ENCODE assay signal across 8 mouse cellular contexts in genomic region chr8:120667561-120668373, GRCm38 (mm10). TPM values are rescaled to one million over a fixed set of nuclear protein-coding genes. Genes with fewer than 3 reads are reported as not detected.
DNase-seq lines count a peak whose midpoint lies in the region; ATAC-seq and TF ChIP-seq lines count a peak whose summit lies in the region.

Gene Gm27021, minus strand, starts transcription at chr8:120668079.
Gene Cox4i1, plus strand, starts transcription at chr8:120668222.

- H3K4me3 ChIP-seq in ES-Bruce4 (ENCODE audit: low read depth, low read length) = peak within 1 kb of the TSS; percentile 85
- H3K4me3 ChIP-seq in forebrain, embryonic 14.5 days (ENCODE audit: low read depth, low read length) = peak within 1 kb of the TSS; percentile 94
- peak within 1 kb of the TSS; percentile 92 for H3K4me3 ChIP-seq in liver, embryonic 16.5 days (ENCODE audit: low read depth, low read length)
- H3K4me3 ChIP-seq in neural tube, embryonic 12.5 days = peak within 1 kb of the TSS; percentile 88
- H3K4me3 ChIP-seq in stomach, postnatal 0 days (ENCODE audit: low read depth, low read length) = peak within 1 kb of the TSS; percentile 91

- H3K4me1 ChIP-seq in ES-Bruce4 (ENCODE audit: control insufficient read depth, insufficient read depth, low read length) = peaks cover 8% of the 10 kb centered on the region
- H3K4me1 ChIP-seq in forebrain, embryonic 14.5 days (ENCODE audit: control insufficient read depth, insufficient read depth, low read length) = peaks cover 18% of the 10 kb centered on the region
- H3K4me1 ChIP-seq in liver, embryonic 16.5 days (ENCODE audit: control insufficient read depth, low read depth, low read length) = peaks cover 27% of the 10 kb centered on the region
- peaks cover 42% of the 10 kb centered on the region for H3K4me1 ChIP-seq in neural tube, embryonic 12.5 days
- H3K4me1 ChIP-seq in stomach, postnatal 0 days (replicated peaks; ENCODE audit: control insufficient read depth, insufficient read depth) = peaks cover 8% of the 10 kb centered on the region

- H3K4me2 ChIP-seq in forebrain, embryonic 14.5 days (ENCODE audit: low read length) = peak within 1 kb of the TSS; percentile 88
- H3K4me2 ChIP-seq in liver, embryonic 16.5 days (ENCODE audit: low read depth, low read length) = peak within 1 kb of the TSS; percentile 91
- H3K4me2 ChIP-seq in neural tube, embryonic 12.5 days (replicated peaks) = peak within 1 kb of the TSS; percentile 92
- H3K4me2 ChIP-seq in stomach, postnatal 0 days (replicated peaks; ENCODE audit: low read depth) = peak within 1 kb of the TSS; percentile 91

- H3K9ac ChIP-seq in ES-Bruce4 (ENCODE audit: low read depth, poor library complexity, severe bottlenecking) = peak within 1 kb of the TSS; percentile 90
- H3K9ac ChIP-seq in forebrain, embryonic 14.5 days (ENCODE audit: low read length) = peak within 1 kb of the TSS; percentile 97
- peak within 1 kb of the TSS; percentile 94 for H3K9ac ChIP-seq in liver, embryonic 16.5 days (ENCODE audit: low read depth, low read length)
- peak within 1 kb of the TSS; percentile 96 for H3K9ac ChIP-seq in neural tube, embryonic 12.5 days
- peak within 1 kb of the TSS; percentile 97 for H3K9ac ChIP-seq in stomach, postnatal 0 days (ENCODE audit: low read length)

- peaks cover 45% of the 10 kb centered on the region for H3K36me3 ChIP-seq in ES-Bruce4 (ENCODE audit: control insufficient read depth, insufficient read depth, low read length, poor library complexity, severe bottlenecking)
- peaks cover 30% of the 10 kb centered on the region for H3K36me3 ChIP-seq in forebrain, embryonic 14.5 days (ENCODE audit: control insufficient read depth, insufficient read depth, low read length)
- peaks cover 22% of the 10 kb centered on the region for H3K36me3 ChIP-seq in liver, embryonic 16.5 days (ENCODE audit: control insufficient read depth, insufficient read depth)
- H3K36me3 ChIP-seq in neural tube, embryonic 12.5 days = peaks cover 31% of the 10 kb centered on the region
- peaks cover 3% of the 10 kb centered on the region for H3K36me3 ChIP-seq in stomach, postnatal 0 days (ENCODE audit: control insufficient read depth, insufficient read depth, low read length)

- 0% methylated on average over 96 of the region's 105 CpGs for WGBS in forebrain, embryonic 14.5 days
- under 1% methylated on average over 105 of the region's 105 CpGs for WGBS in large intestine, adult 2 months
- WGBS in liver, embryonic 16.5 days (ENCODE audit: insufficient replicate concordance) = under 1% methylated on average over 104 of the region's 105 CpGs
- WGBS in neural tube, embryonic 12.5 days = under 1% methylated on average over 103 of the region's 105 CpGs
- under 1% methylated on average over 60 of the region's 105 CpGs for WGBS in stomach, postnatal 0 days

- TF ChIP-seq EP300 in ES-Bruce4 (IDR thresholded peaks at IDR 0.05; ENCODE audit: insufficient read depth, low read depth, low read length) = no peak
- TF ChIP-seq EP300 in stomach, postnatal 0 days (optimal IDR thresholded peaks at IDR 0.05) = no peak

- peak; percentile 77 for ATAC-seq in cerebellum, adult (ENCODE audit: insufficient number of reproducible peaks, low FRiP score, low TSS enrichment)
- peak; percentile 95 for ATAC-seq in forebrain, embryonic 14.5 days
- ATAC-seq in liver, embryonic 16.5 days (ENCODE audit: low read depth) = peak; percentile 93
- peak; percentile 93 for ATAC-seq in neural tube, embryonic 12.5 days (ENCODE audit: low FRiP score, low read depth)
- peak; percentile 93 for ATAC-seq in stomach, postnatal 0 days (ENCODE audit: low FRiP score, low TSS enrichment)

- no peaks in the 10 kb centered on the region for H3K27me3 ChIP-seq in ES-Bruce4 (ENCODE audit: control insufficient read depth, insufficient read depth, low read length, poor library complexity, severe bottlenecking)
- no peaks in the 10 kb centered on the region for H3K27me3 ChIP-seq in forebrain, embryonic 14.5 days (replicated peaks; ENCODE audit: control insufficient read depth, insufficient read depth, low read length)
- no peaks in the 10 kb centered on the region for H3K27me3 ChIP-seq in liver, embryonic 16.5 days (ENCODE audit: control insufficient read depth, insufficient read depth, low read depth, low read length)
- H3K27me3 ChIP-seq in neural tube, embryonic 12.5 days (replicated peaks) = no peaks in the 10 kb centered on the region
- no peaks in the 10 kb centered on the region for H3K27me3 ChIP-seq in stomach, postnatal 0 days (ENCODE audit: control insufficient read depth, insufficient read depth, low read length)

- H3K9me3 ChIP-seq in ES-Bruce4 (replicated peaks; ENCODE audit: control insufficient read depth, insufficient read depth, low read length, poor library complexity, severe bottlenecking) = no peaks in the 10 kb centered on the region
- no peaks in the 10 kb centered on the region for H3K9me3 ChIP-seq in forebrain, embryonic 14.5 days (replicated peaks; ENCODE audit: control insufficient read depth, low read length)
- H3K9me3 ChIP-seq in liver, embryonic 16.5 days (replicated peaks; ENCODE audit: control insufficient read depth, low read length) = no peaks in the 10 kb centered on the region
- H3K9me3 ChIP-seq in neural tube, embryonic 12.5 days = no peaks in the 10 kb centered on the region
- no peaks in the 10 kb centered on the region for H3K9me3 ChIP-seq in stomach, postnatal 0 days (ENCODE audit: control insufficient read depth, low read length)

- peak within 1 kb of the TSS; percentile 92 for H3K27ac ChIP-seq in ES-Bruce4 (ENCODE audit: insufficient read depth, low read length)
- peak within 1 kb of the TSS; percentile 79 for H3K27ac ChIP-seq in forebrain, embryonic 14.5 days (ENCODE audit: low read depth, low read length)
- H3K27ac ChIP-seq in liver, embryonic 16.5 days (ENCODE audit: low read length) = peak within 1 kb of the TSS; percentile 94
- peak within 1 kb of the TSS; percentile 75; the same call in 1 of the 2 replicates for H3K27ac ChIP-seq in neural tube, embryonic 12.5 days
- H3K27ac ChIP-seq in stomach, postnatal 0 days (replicated peaks) = peak within 1 kb of the TSS; percentile 91

- intact Hi-C loops in heart, postnatal 14 days (cut with DNase I) = loop anchor here (5.0 kb wide), 1 partner anchor 910 kb away; the partner anchor contains the start of gene Fbxo31

- TF ChIP-seq POLR2A in ES-Bruce4 (IDR thresholded peaks at IDR 0.05; ENCODE audit: insufficient read depth, low read length) = peak; percentile 92

- no peak for TF ChIP-seq CTCF in ES-Bruce4 (IDR thresholded peaks at IDR 0.05; ENCODE audit: low read depth, low read length)
- peak; percentile 28; the same call in 1 of the 2 replicates for TF ChIP-seq CTCF in stomach, postnatal 0 days (IDR thresholded peaks at IDR 0.05; ENCODE audit: low read depth)

- DNase-seq in forebrain, embryonic 14.5 days (ENCODE audit: low spot score) = peak; percentile 96
- peak; percentile 95 for DNase-seq in heart, postnatal 14 days
- DNase-seq in large intestine, adult 2 months (ENCODE audit: low read depth, low spot score) = peak; percentile 54
- peak; percentile 98 for DNase-seq in stomach, postnatal 0 days (ENCODE audit: low spot score)

RNA-seq across cellular contexts. Expression of gene Gm27021, which starts in this region (rescaled TPM):
- polyA plus RNA-seq in ES-Bruce4 (2011; ENCODE audit: insufficient read depth, insufficient read length, low read depth, missing spikeins) = not detected in 2 replicates
- 2.9 and 6.9 TPM in 2 replicates for polyA plus RNA-seq in forebrain, embryonic 14.5 days (2014; fragmentation: Nextera tagmentation; extraction: Ambion mirVana)
- total RNA-seq in heart, postnatal 14 days (2021) = not detected
- 0.19 and 0.23 TPM in 2 replicates for polyA plus RNA-seq in large intestine, adult 2 months (2012; rRNA removed)
- polyA plus RNA-seq in liver, embryonic 16.5 days (2015; fragmentation: Nextera tagmentation; extraction: Ambion mirVana) = 0.15 and 0.23 TPM in 2 replicates
- 2.4 and 6.3 TPM in 2 replicates for polyA plus RNA-seq in neural tube, embryonic 12.5 days (2016; fragmentation: Nextera tagmentation; extraction: Ambion mirVana)
- polyA plus RNA-seq in stomach, postnatal 0 days (2015; fragmentation: Nextera tagmentation; extraction: Ambion mirVana) = 2.1 and 4.7 TPM in 2 replicates

RNA-seq across cellular contexts. Expression of gene Cox4i1, which starts in this region (rescaled TPM):
- polyA plus RNA-seq in ES-Bruce4 (2011; ENCODE audit: insufficient read depth, insufficient read length, low read depth, missing spikeins) = 605 and 624 TPM in 2 replicates
- polyA plus RNA-seq in forebrain, embryonic 14.5 days (2014; fragmentation: Nextera tagmentation; extraction: Ambion mirVana) = 1,002 and 1,092 TPM in 2 replicates
- 1,000 to 10,000 TPM; 4,230 to 4,270 TPM for total RNA-seq in heart, postnatal 14 days (2021)
- 1,638 and 1,728 TPM in 2 replicates for polyA plus RNA-seq in large intestine, adult 2 months (2012; rRNA removed)
- 638 and 672 TPM in 2 replicates for polyA plus RNA-seq in liver, embryonic 16.5 days (2015; fragmentation: Nextera tagmentation; extraction: Ambion mirVana)
- 950 and 1,041 TPM in 2 replicates for polyA plus RNA-seq in neural tube, embryonic 12.5 days (2016; fragmentation: Nextera tagmentation; extraction: Ambion mirVana)
- 1,419 and 1,437 TPM in 2 replicates for polyA plus RNA-seq in stomach, postnatal 0 days (2015; fragmentation: Nextera tagmentation; extraction: Ambion mirVana)

Comparison
In these comparisons a context has a peak if more than half of its experiments do, and no peak if none do; other contexts are left out.
1. Peak in every context shown above with its lines: DNase-seq, ATAC-seq, H3K4me3 ChIP-seq and H3K27ac ChIP-seq.